Mouse (Mus musculus): ENCODE results near the gene 2610507B11Rik. TPM values are rescaled to one million over a fixed set of nuclear protein-coding genes. Genes with fewer than 3 reads are reported as not detected.

2610507B11Rik gene
- total RNA-seq, 1 experiment from 2014 or later = 102 TPM

GRCm38 (mm10) chr11:78327634-78328511, 66.3 kb downstream of the 2610507B11Rik start, which contains the start of gene Pigs:
Gene Pigs (plus strand): TSS chr11:78328415.
- peak; percentile 98 for ATAC-seq (ENCODE audit: extremely low read depth, insufficient number of reproducible peaks, low FRiP score, poor library complexity, severe bottlenecking)

GRCm38 (mm10) chr11:78328512-78329056, 67.0 kb downstream of the 2610507B11Rik start:
- ATAC-seq (ENCODE audit: extremely low read depth, insufficient number of reproducible peaks, low FRiP score, poor library complexity, severe bottlenecking) = no peak

GRCm38 (mm10) chr11:78332676-78333075, 71.1 kb downstream of the 2610507B11Rik start:
- no peak for ATAC-seq (ENCODE audit: extremely low read depth, insufficient number of reproducible peaks, low FRiP score, poor library complexity, severe bottlenecking)

GRCm38 (mm10) chr11:78333992-78334391, 72.4 kb downstream of the 2610507B11Rik start:
- no peak for ATAC-seq (ENCODE audit: extremely low read depth, insufficient number of reproducible peaks, low FRiP score, poor library complexity, severe bottlenecking)

GRCm38 (mm10) chr11:78337040-78337439, 75.5 kb downstream of the 2610507B11Rik start:
- no peak for ATAC-seq (ENCODE audit: extremely low read depth, insufficient number of reproducible peaks, low FRiP score, poor library complexity, severe bottlenecking)

Other genes starting within 250 kb of the 2610507B11Rik start
- gene Dhrs13, start 229.5 kb upstream of the 2610507B11Rik start, total RNA-seq (2017) = 0.61 and 1.2 TPM in 2 replicates
- gene Flot2, start 223.8 kb upstream of the 2610507B11Rik start, total RNA-seq (2017) = 22.8 and 23.2 TPM in 2 replicates
- 12.8 and 14.9 TPM in 2 replicates for gene Eral1, start 181.4 kb upstream of the 2610507B11Rik start, total RNA-seq (2017)
- gene Fam222b, start 167.1 kb upstream of the 2610507B11Rik start, total RNA-seq (2017) = 9.5 and 9.6 TPM in 2 replicates
- gene Traf4, start 96.2 kb upstream of the 2610507B11Rik start, total RNA-seq (2017) = 9.9 and 12.5 TPM in 2 replicates
- gene Nek8, start 85.1 kb upstream of the 2610507B11Rik start, total RNA-seq (2017) = 14.1 and 16.1 TPM in 2 replicates
- 5.4 and 6.1 TPM in 2 replicates for gene Tlcd1, start 85.0 kb upstream of the 2610507B11Rik start, total RNA-seq (2017)
- 1,363 and 1,388 TPM in 2 replicates for gene Rpl23a, start 78.2 kb upstream of the 2610507B11Rik start, total RNA-seq (2017)
- not detected in 2 replicates for gene Rab34, start 73.3 kb upstream of the 2610507B11Rik start, total RNA-seq (2017)
- gene Proca1, start 68.4 kb upstream of the 2610507B11Rik start, total RNA-seq (2017) = 0.74 TPM in 1 of 2 replicates, not detected in the other
- 40.2 and 48.6 TPM in 2 replicates for gene Sdf2, start 16.0 kb upstream of the 2610507B11Rik start, total RNA-seq (2017)
- gene Supt6, start 15.8 kb upstream of the 2610507B11Rik start, total RNA-seq (2017) = 53.5 and 61.2 TPM in 2 replicates
- gene BC030499, start 29.1 kb downstream of the 2610507B11Rik start, total RNA-seq (2017) = 4.1 and 4.8 TPM in 2 replicates
- gene Spag5, start 39.8 kb downstream of the 2610507B11Rik start, total RNA-seq (2017) = 0.37 and 0.93 TPM in 2 replicates
- gene Aldoc, start 61.2 kb downstream of the 2610507B11Rik start, total RNA-seq (2017) = 1.7 and 2.9 TPM in 2 replicates
- 17.2 and 21.1 TPM in 2 replicates for gene Pigs, start 66.7 kb downstream of the 2610507B11Rik start, total RNA-seq (2017)
- gene Unc119, start 81.7 kb downstream of the 2610507B11Rik start, total RNA-seq (2017) = 62.9 and 76.7 TPM in 2 replicates
- gene Foxn1, start 124.8 kb downstream of the 2610507B11Rik start, total RNA-seq (2017) = not detected in 2 replicates
- gene Slc13a2, start 160.5 kb downstream of the 2610507B11Rik start, total RNA-seq (2017) = 0.25 and 0.47 TPM in 2 replicates
- gene Slc46a1, start 203.9 kb downstream of the 2610507B11Rik start, total RNA-seq (2017) = not detected in 2 replicates
- gene Sarm1, start 236.0 kb downstream of the 2610507B11Rik start, total RNA-seq (2017) = 0.12 and 0.23 TPM in 2 replicates
- gene Vtn, start 237.3 kb downstream of the 2610507B11Rik start, total RNA-seq (2017) = not detected in 2 replicates
- gene Sebox, start 241.7 kb downstream of the 2610507B11Rik start, total RNA-seq (2017) = not detected in 2 replicates

All from neutrophil, adult 5-6 weeks (primary cell).